Mouse (Mus musculus): ENCODE data around the gene Gria2.

Gene Gria2

GRCm38 (mm10) chr3:80776628-80777027, 26.0 kb downstream of the Gria2 start:
- intact Hi-C loops (cut with DNase I), result no loop called here

DNA sequence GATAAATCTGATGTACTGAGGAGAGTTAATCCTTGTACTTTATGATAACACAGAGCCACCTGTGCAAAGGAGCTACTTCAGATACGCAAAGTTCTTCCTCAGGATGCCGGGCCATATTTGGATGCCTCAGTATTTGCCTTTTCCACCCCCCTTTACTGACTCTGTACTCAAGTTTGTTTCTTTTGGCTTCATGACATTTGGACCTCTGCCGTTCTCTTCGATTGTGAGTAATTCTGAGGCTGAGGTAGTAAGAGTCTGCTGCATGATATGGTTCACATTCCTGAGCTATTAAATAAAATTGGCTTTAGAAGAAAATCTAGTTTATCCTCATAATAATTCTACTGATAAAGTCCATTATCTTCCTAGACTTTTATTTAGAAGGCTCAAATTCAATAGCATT, 26.7 kb downstream of the Gria2 start:
- intact Hi-C loops (cut with DNase I), result no loop called here

DNA sequence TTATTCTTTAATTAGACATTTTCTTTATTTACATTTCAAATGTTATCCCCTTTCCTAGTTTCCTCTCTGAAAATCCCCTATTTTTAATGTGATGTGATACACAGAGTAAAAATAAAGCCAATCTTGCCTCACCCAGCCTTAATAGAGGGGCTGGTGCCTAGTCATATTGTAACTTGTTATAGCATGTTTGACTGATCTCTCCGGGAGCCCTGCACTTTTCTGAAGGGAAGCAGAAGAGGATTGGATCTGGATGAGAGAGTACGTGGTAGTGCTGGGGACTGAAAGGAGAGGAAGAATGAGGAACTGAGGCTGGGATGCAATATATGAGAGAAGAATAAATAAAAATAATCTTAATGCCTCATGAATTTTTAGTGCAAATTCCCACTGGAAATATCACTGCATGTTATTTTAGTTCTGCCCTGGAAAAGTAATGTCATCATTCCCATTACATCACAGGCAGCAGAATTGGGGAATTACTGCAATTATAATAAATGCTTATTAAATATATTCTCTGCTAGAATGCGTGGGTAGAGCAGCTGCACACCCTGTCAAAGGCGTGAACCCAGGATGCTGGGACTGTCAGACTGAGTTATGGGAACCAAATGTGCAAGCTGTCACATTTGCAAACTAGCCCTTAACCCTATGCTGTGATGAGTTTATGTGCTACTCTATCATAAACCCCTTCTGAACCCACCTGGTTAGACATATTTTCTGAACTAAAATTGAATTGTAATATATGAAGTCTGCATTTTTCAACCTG, 28.4 kb downstream of the Gria2 start:
- intact Hi-C loops (cut with DNase I), result no loop called here

- intact Hi-C loops (cut with DNase I), result no loop called here
Measured at GRCm38 (mm10) chr3:80773232-80773631, 29.4 kb downstream of the Gria2 start.

- intact Hi-C loops (cut with DNase I), result no loop called here
Measured at GRCm38 (mm10) chr3:80769506-80770235, 33.0 kb downstream of the Gria2 start.

DNA sequence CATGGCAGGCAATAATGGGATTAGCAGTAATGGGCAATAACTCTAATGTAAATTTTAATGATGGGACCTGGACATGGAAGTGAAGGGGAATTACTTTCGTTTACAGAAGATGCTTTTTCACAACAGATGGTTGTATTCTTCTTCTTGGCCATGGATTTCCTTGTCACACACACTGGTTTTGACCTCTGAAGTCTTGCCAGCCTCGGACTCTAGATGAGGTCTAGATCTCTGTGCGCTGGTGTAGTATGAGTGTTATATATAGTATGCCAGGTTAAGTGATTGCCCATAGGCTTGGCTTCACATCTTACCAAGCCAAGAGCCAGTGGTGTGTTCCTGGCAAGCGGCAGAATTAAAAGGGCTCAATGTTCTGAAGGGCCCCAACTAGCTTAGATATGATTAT, 43.7 kb downstream of the Gria2 start:
- intact Hi-C loops (cut with DNase I), result no loop called here

- intact Hi-C loops (cut with DNase I), result no loop called here
Measured at GRCm38 (mm10) chr3:80758363-80758762, 44.3 kb downstream of the Gria2 start.

DNA sequence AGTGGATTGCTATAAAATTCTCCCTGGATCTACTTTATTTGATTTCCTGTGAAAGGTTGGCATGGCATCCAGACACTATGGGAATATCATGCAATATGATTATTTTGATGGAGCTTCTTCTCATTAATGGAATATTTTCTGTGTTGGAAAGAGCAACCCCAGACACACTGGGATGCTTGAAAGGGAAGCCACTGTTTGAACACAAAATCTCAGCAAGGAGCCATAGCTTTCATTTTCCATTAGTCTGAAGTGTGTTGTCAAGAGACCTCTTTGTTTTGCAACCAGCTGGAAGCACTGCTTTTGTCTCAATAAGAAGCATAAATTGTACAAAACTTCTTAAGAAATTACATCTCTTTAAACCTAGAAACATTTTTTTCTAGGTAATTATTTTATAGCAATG, 51.8 kb downstream of the Gria2 start:
- intact Hi-C loops (cut with DNase I), result no loop called here

- intact Hi-C loops (cut with DNase I), result no loop called here
Measured at GRCm38 (mm10) chr3:80725205-80725604, 77.4 kb downstream of the Gria2 start.

GRCm38 (mm10) chr3:80713123-80713522, 89.5 kb downstream of the Gria2 start:
- intact Hi-C loops (cut with DNase I), result no loop called here

GRCm38 (mm10) chr3:80708992-80709391, 93.6 kb downstream of the Gria2 start:
- intact Hi-C loops (cut with DNase I), result no loop called here

GRCm38 (mm10) chr3:80702173-80702572, 100.5 kb downstream of the Gria2 start:
- intact Hi-C loops (cut with DNase I), result no loop called here

DNA sequence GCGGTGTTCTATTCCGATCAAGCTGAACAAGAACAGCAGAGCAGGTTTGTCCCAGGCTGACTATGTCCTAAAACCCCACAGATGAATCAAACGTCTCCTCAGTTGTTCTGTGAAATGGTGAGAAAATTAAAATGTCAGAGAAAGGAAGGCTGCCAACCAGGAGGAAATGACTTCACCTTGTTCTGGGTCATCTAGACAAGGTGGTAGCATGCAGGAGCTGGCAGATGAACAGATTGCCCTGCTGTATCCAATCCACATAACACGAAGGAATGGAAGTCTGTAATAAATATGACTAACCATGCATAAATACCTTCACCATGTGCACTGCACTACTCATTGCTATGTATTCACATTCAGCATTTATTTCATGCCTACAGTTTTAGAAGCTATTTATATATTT, 105.1 kb downstream of the Gria2 start:
- intact Hi-C loops (cut with DNase I), result no loop called here

DNA sequence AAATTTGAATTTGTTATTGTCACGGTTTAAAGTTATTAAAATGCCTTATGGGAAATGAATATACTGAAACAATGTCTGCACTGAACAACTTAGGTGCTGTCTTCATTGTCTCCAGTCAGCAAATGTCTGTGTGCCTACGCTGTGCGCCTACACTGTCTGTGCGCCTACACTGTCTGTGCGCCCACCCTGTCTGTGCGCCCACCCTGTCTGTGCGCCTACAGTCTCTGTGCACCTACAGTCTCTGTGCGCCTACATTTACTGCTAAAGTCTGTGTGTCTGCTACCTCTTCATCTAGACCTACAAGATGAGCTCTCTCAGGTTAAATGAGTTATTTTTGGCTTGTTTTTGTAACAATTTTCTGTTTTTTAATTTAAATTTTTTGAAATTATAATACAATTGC, 107.7 kb downstream of the Gria2 start:
- intact Hi-C loops (cut with DNase I), result no loop called here

DNA sequence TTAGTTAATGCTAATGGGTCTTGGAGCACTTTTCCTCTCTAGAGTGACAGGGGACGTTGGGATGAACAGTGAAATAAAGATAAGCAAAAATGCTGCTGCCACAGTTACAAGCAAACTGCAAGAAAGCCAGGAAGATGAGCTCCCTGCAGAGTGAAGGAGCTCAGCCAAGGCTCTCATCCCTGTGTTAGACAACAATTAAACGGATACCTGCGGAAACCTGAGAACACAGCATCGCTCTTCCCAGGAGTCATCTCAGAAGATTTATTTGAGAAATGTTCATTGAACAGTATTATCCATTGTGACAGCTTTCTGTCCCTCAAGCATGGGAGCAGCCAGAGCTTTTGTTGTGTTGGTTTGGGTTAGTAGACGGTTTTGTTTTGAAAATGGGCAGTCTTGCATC, 137.5 kb downstream of the Gria2 start:
- intact Hi-C loops (cut with DNase I), result no loop called here

DNA sequence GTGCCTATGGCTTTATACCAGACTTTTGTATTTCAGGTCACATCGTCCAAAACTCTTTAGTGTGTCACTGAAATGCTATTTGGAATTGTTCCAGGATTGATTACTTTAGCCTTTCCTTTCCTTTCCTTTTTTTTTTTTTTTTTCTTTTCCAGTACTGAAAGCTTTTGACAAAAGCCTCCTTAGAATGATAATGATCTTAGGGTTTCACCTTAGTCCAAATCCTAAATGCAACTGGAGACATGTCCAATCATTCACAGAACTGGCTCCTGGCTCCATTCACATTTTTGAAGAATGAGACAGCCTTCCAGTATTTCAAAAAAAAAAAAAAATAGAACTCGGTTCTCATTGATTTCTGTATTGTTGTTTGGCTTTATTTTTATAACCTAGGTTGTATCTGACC, 139.3 kb downstream of the Gria2 start:
- intact Hi-C loops (cut with DNase I), result no loop called here

- intact Hi-C loops (cut with DNase I), result no loop called here
Measured at GRCm38 (mm10) chr3:80661838-80662237, 140.8 kb downstream of the Gria2 start.

- intact Hi-C loops (cut with DNase I), result no loop called here
Measured at GRCm38 (mm10) chr3:80652213-80652612, 150.4 kb downstream of the Gria2 start.

Small RNA genes within 50 kb of the gene (microRNA-seq; reads per million reads assigned to microRNA genes)
- gene Gm25749, result 0 reads per million in 2 experiments
